Mouse (Mus musculus) kidney, adult 2 months (tissue): ENCODE results near the gene Ddx47.

Experiments
- CTCF ChIP-seq: fragments of 200-500 bp; conservative IDR thresholded peaks from 2 replicates; pipeline ENCODE4 v1.5.1; 2011; ENCODE audit warnings: low read depth, mild to moderate bottlenecking, control low read depth, low read length, moderate library complexity, mixed read lengths; ENCODE audit not compliant: insufficient read depth, insufficient read length
- POLR2A ChIP-seq: fragments of 200-500 bp; IDR thresholded peaks from one replicate; pipeline ENCODE4 v1.6.1; 2011; ENCODE audit warnings: low read depth, low read length, control low read depth

- no peak for TF ChIP-seq CTCF
- TF ChIP-seq POLR2A, result no peak
These were observed 26.7 kb upstream of the Ddx47 start for GRCm38 (mm10) chr6:134984748-134985147.
